Mouse (Mus musculus) thymus, adult 18-20 months (tissue): ENCODE results near the gene Abcc5.

ENCODE experiments used
- DNase-seq, 2 experiments: peaks; one replicate each; pipeline ENCODE4 v3.0.0; 2022; ENCODE audit warnings: mixed read lengths in 2 of 2

Abcc5 gene

GRCm38 (mm10) chr16:20354762-20355161, 71.4 kb downstream of the Abcc5 start:
- no peak for DNase-seq

GRCm38 (mm10) chr16:20354011-20354410, 72.2 kb downstream of the Abcc5 start:
- DNase-seq: no peak

GRCm38 (mm10) chr16:20345464-20345863, 80.7 kb downstream of the Abcc5 start:
- DNase-seq: no peak

- no peak for DNase-seq
Measured at GRCm38 (mm10) chr16:20338616-20339015, 87.6 kb downstream of the Abcc5 start.

- DNase-seq: no peak
Measured at GRCm38 (mm10) chr16:20334918-20335317, 91.3 kb downstream of the Abcc5 start.

GRCm38 (mm10) chr16:20328306-20328705, 97.9 kb downstream of the Abcc5 start:
- DNase-seq: no peak

- DNase-seq: no peak
Measured at GRCm38 (mm10) chr16:20325286-20325685, 100.9 kb downstream of the Abcc5 start, which contains the start of gene Cyp2ab1. TSS of gene Cyp2ab1 (minus strand) at chr16:20325404.

- no peak for DNase-seq
Measured at GRCm38 (mm10) chr16:20323907-20324306, 102.3 kb downstream of the Abcc5 start.

- no peak for DNase-seq
Measured at GRCm38 (mm10) chr16:20322274-20322673, 103.9 kb downstream of the Abcc5 start.

- DNase-seq: no peak
Measured at GRCm38 (mm10) chr16:20316770-20317169, 109.4 kb downstream of the Abcc5 start.

- no peak for DNase-seq
Measured at GRCm38 (mm10) chr16:20315266-20315665, 110.9 kb downstream of the Abcc5 start.

GRCm38 (mm10) chr16:20312272-20312671, 113.9 kb downstream of the Abcc5 start:
- no peak for DNase-seq

GRCm38 (mm10) chr16:20301770-20302649, 124.2 kb downstream of the Abcc5 start, which contains the start of gene Parl:
TSS of gene Parl (minus strand) at chr16:20302387.
- DNase-seq: peak; percentile 48 to 61

GRCm38 (mm10) chr16:20300076-20300475, 126.1 kb downstream of the Abcc5 start:
- no peak for DNase-seq
